Mouse (Mus musculus) thymus, adult 2 months (tissue): Measurements from ENCODE around the gene Vps37c. TPM values are rescaled to one million over a fixed set of nuclear protein-coding genes. Genes with fewer than 3 reads are reported as not detected.

Experiments
- DNase-seq: peaks from one replicate; pipeline ENCODE4 v3.0.0; 2021
- H3K27ac ChIP-seq: fragments of 200-500 bp; 2 replicates; pipeline ENCODE4 v1.5.1; 2012; ENCODE audit warnings: low read length, control low read depth; ENCODE audit not compliant: control insufficient read depth, insufficient read depth
- H3K27me3 ChIP-seq: fragments of 200-500 bp; 2 replicates; pipeline ENCODE4 v1.6.1; 2012; ENCODE audit warnings: mild to moderate bottlenecking, low read length, moderate library complexity, mixed read lengths; ENCODE audit not compliant: control insufficient read depth, insufficient read depth
- H3K36me3 ChIP-seq: fragments of 200-500 bp; 2 replicates; pipeline ENCODE4 v1.6.1; 2012; ENCODE audit warnings: mild to moderate bottlenecking, low read length, moderate library complexity; ENCODE audit not compliant: control insufficient read depth, insufficient read depth
- H3K4me1 ChIP-seq: fragments of 200-500 bp; replicated peaks from 2 replicates; pipeline ENCODE4 v1.6.1; 2012; ENCODE audit warnings: low read length; ENCODE audit not compliant: control insufficient read depth, insufficient read depth
- H3K4me3 ChIP-seq: fragments of 200-500 bp; 2 replicates; pipeline ENCODE4 v1.5.1; 2012; ENCODE audit warnings: mild to moderate bottlenecking, low read length, control low read depth, moderate library complexity; ENCODE audit not compliant: control insufficient read depth, insufficient read depth
- CTCF ChIP-seq: fragments of 200-500 bp; IDR thresholded peaks from 2 replicates; pipeline ENCODE4 v1.5.1; 2012; ENCODE audit warnings: mild to moderate bottlenecking, control low read depth, low read length, moderate library complexity, borderline replicate concordance; ENCODE audit not compliant: control insufficient read depth, poor library complexity, insufficient read depth; ENCODE audit errors: extremely low read depth
- POLR2A ChIP-seq: fragments of 200-500 bp; IDR thresholded peaks from 2 replicates; pipeline ENCODE4 v1.6.1; 2012; ENCODE audit warnings: mild to moderate bottlenecking, low read length, control low read depth, moderate library complexity; ENCODE audit not compliant: control insufficient read depth, poor library complexity, insufficient read depth; ENCODE audit errors: extremely low read depth
- WGBS: fragments of 180-500 bp; shearing (Covaris S2); methylation state at CpG from one replicate; pipeline ENCODE4 v1.1.7; 2018; 5-methylcytosine and 5-hydroxymethylcytosine counted together
- polyA plus RNA-seq: library from polyadenylated mRNA; depleted of rRNA; stranded (reverse); fragments of >200 nt; gene quantifications from 2 replicates; pipeline ENCODE4 v1.2.3, GENCODE M21; 2012

Vps37c gene
- polyA plus RNA-seq, 1 experiment, result 38.2 TPM

GRCm38 (mm10) chr19:10712194-10712593, 23.7 kb downstream of the Vps37c start:
- peaks cover 16% of the 10 kb centered on the region for H3K36me3 ChIP-seq
- DNase-seq, result no peak
- H3K4me3 ChIP-seq, result no peak overlapping the region
- no peaks in the 10 kb centered on the region for H3K27me3 ChIP-seq
- no peak for TF ChIP-seq POLR2A
- TF ChIP-seq CTCF, result no peak
- no peak overlapping the region for H3K27ac ChIP-seq
- peaks cover 13% of the 10 kb centered on the region for H3K4me1 ChIP-seq
- 98% methylated on average over 7 of the region's 7 CpGs for WGBS

- Histone ChIP-seq H3K27ac (no peak overlapping the region), H3K36me3 (peaks cover 16% of the 10 kb centered on the region), H3K4me1 (peaks cover 13% of the 10 kb centered on the region), H3K4me3 (no peak overlapping the region), H3K27me3 (no peaks in the 10 kb centered on the region)
- DNase-seq, result no peak
- TF ChIP-seq POLR2A, result no peak
- no peak for TF ChIP-seq CTCF
- 92% methylated on average over 12 of the region's 12 CpGs for WGBS
These were observed 24.1 kb downstream of the Vps37c start for GRCm38 (mm10) chr19:10712646-10713045.

GRCm38 (mm10) chr19:10713551-10713950, 25.0 kb downstream of the Vps37c start:
- Histone ChIP-seq H3K4me1 (peaks cover 13% of the 10 kb centered on the region), H3K27me3 (no peaks in the 10 kb centered on the region), H3K36me3 (peaks cover 24% of the 10 kb centered on the region), H3K4me3 (no peak overlapping the region), H3K27ac (no peak overlapping the region)
- 98% methylated on average over 10 of the region's 10 CpGs for WGBS
- no peak for DNase-seq
- TF ChIP-seq CTCF (no peak), POLR2A (no peak)

GRCm38 (mm10) chr19:10714168-10714567, 25.6 kb downstream of the Vps37c start:
- Histone ChIP-seq H3K4me3 (no peak overlapping the region), H3K36me3 (peaks cover 30% of the 10 kb centered on the region), H3K27me3 (no peaks in the 10 kb centered on the region), H3K27ac (no peak overlapping the region), H3K4me1 (peaks cover 13% of the 10 kb centered on the region)
- no peak for TF ChIP-seq POLR2A
- no peak for TF ChIP-seq CTCF
- 97% methylated on average over 6 of the region's 6 CpGs for WGBS
- no peak for DNase-seq

- no peak for TF ChIP-seq POLR2A
- TF ChIP-seq CTCF, result no peak
- WGBS, result 45% methylated on average over 4 of the region's 4 CpGs
- peak; percentile 85 for DNase-seq
- peaks cover 8% of the 10 kb centered on the region for H3K4me1 ChIP-seq
- H3K27ac ChIP-seq, result peak overlapping the region; percentile 27; the same call in 1 of the 2 replicates
- no peak overlapping the region for H3K4me3 ChIP-seq
- H3K27me3 ChIP-seq, result no peaks in the 10 kb centered on the region
- H3K36me3 ChIP-seq, result peaks cover 36% of the 10 kb centered on the region
These were observed 26.3 kb downstream of the Vps37c start for GRCm38 (mm10) chr19:10714682-10715475.

GRCm38 (mm10) chr19:10715476-10715875, 26.9 kb downstream of the Vps37c start:
- TF ChIP-seq CTCF, result no peak
- TF ChIP-seq POLR2A, result no peak
- Histone ChIP-seq H3K4me3 (no peak overlapping the region), H3K27ac (peak overlapping the region; percentile 13; the same call in 1 of the 2 replicates), H3K4me1 (peaks cover 8% of the 10 kb centered on the region), H3K36me3 (peaks cover 42% of the 10 kb centered on the region), H3K27me3 (no peaks in the 10 kb centered on the region)
- 84% methylated on average over 6 of the region's 6 CpGs for WGBS
- DNase-seq, result no peak
